Mouse (Mus musculus) heart, embryonic 12.5 days (tissue): ENCODE measurements around the gene Sirt7. TPM values are rescaled to one million over a fixed set of nuclear protein-coding genes. Genes with fewer than 3 reads are reported as not detected.

ENCODE experiments used
- ATAC-seq: fragments of 200-750 bp; cut with Nextera tagmentation; 2 replicates; pipeline ENCODE4 v1.8.0; 2017; ENCODE audit warnings: moderate TSS enrichment, moderate library complexity; ENCODE audit not compliant: insufficient number of reproducible peaks, low FRiP score
- H3K27ac ChIP-seq: fragments of 300-500 bp; sonication (generic); 2 replicates; pipeline ENCODE4 v1.5.1; 2016; ENCODE audit warnings: mild to moderate bottlenecking, moderate library complexity; ENCODE audit not compliant: poor library complexity, severe bottlenecking
- H3K27me3 ChIP-seq: fragments of 300-500 bp; sonication (generic); replicated peaks from 2 replicates; pipeline ENCODE4 v1.6.1; 2016; ENCODE audit warnings: mild to moderate bottlenecking, moderate library complexity
- H3K36me3 ChIP-seq: fragments of 300-500 bp; sonication (generic); 2 replicates; pipeline ENCODE4 v1.6.1; 2016; ENCODE audit warnings: mild to moderate bottlenecking, moderate library complexity
- H3K4me1 ChIP-seq: fragments of 300-500 bp; sonication (generic); replicated peaks from 2 replicates; pipeline ENCODE4 v1.6.1; 2016; ENCODE audit warnings: mild to moderate bottlenecking
- H3K4me2 ChIP-seq: fragments of 300-500 bp; sonication (generic); 2 replicates; pipeline ENCODE4 v1.6.1; 2016; ENCODE audit warnings: mild to moderate bottlenecking, moderate library complexity
- H3K4me3 ChIP-seq: fragments of 300-500 bp; sonication (generic); 2 replicates; pipeline ENCODE4 v1.5.1; 2016; ENCODE audit warnings: mild to moderate bottlenecking
- H3K9ac ChIP-seq: fragments of 300-500 bp; sonication (generic); 2 replicates; pipeline ENCODE4 v1.6.1; 2016; ENCODE audit warnings: mild to moderate bottlenecking, moderate library complexity
- H3K9me3 ChIP-seq: fragments of 300-500 bp; sonication (generic); replicated peaks from 2 replicates; pipeline ENCODE4 v1.6.1; 2016; ENCODE audit warnings: mild to moderate bottlenecking, moderate library complexity
- WGBS: fragments of 180-500 bp; shearing (Covaris S2); methylation state at CpG from one replicate; pipeline ENCODE4 v1.1.7; 2016; 5-methylcytosine and 5-hydroxymethylcytosine counted together
- polyA plus RNA-seq: library from polyadenylated mRNA; unstranded; fragments of >200 nt; fragmentation: Nextera tagmentation; extraction: Ambion mirVana; gene quantifications from 2 replicates; pipeline ENCODE4 v1.2.1, GENCODE M21; 2016

Gene Sirt7
- polyA plus RNA-seq, result 20.1 and 20.4 TPM in 2 replicates

GRCm38 (mm10) chr11:120625152-120625775 lies at the start of gene Sirt7:
Gene Sirt7, minus strand, starts transcription at chr11:120625240.
- peak within 1 kb of the TSS; percentile 54 for H3K27ac ChIP-seq

GRCm38 (mm10) chr11:120673594-120674122 lies 48.6 kb upstream of the Sirt7 start:
- H3K4me2 ChIP-seq, result peak overlapping the region; percentile 86
- H3K36me3 ChIP-seq, result peaks cover 26% of the 10 kb centered on the region
- peak overlapping the region; percentile 80 for H3K27ac ChIP-seq
- 36% methylated on average over 12 of the region's 12 CpGs for WGBS
- peaks cover 16% of the 10 kb centered on the region for H3K4me1 ChIP-seq
- peak overlapping the region; percentile 69 for H3K4me3 ChIP-seq
- H3K9ac ChIP-seq, result peak overlapping the region; percentile 75
- no peaks in the 10 kb centered on the region for H3K27me3 ChIP-seq
- peak; percentile 10 for ATAC-seq
- H3K9me3 ChIP-seq, result no peaks in the 10 kb centered on the region

More at GRCm38 (mm10) chr11:120625152-120625775, at the start of gene Sirt7:
- Histone ChIP-seq H3K9me3 (no peaks in the 10 kb centered on the region), H3K4me3 (peak within 1 kb of the TSS; percentile 93), H3K4me1 (peaks cover 37% of the 10 kb centered on the region), H3K27me3 (no peaks in the 10 kb centered on the region), H3K9ac (peak within 1 kb of the TSS; percentile 80), H3K4me2 (peak within 1 kb of the TSS; percentile 91), H3K36me3 (peaks cover 51% of the 10 kb centered on the region)
- ATAC-seq, result no peak
- 12% methylated on average over 5 of the region's 5 CpGs for WGBS

GRCm38 (mm10) chr11:120672687-120673593 lies 47.9 kb upstream of the Sirt7 start, which contains the start of gene Aspscr1:
Gene Aspscr1, plus strand, starts transcription at chr11:120672973.
- no peaks in the 10 kb centered on the region for H3K9me3 ChIP-seq
- peak within 1 kb of the TSS; percentile 80 for H3K27ac ChIP-seq
- no peaks in the 10 kb centered on the region for H3K27me3 ChIP-seq
- H3K4me2 ChIP-seq, result peak within 1 kb of the TSS; percentile 86
- H3K4me1 ChIP-seq, result peaks cover 16% of the 10 kb centered on the region
- H3K4me3 ChIP-seq, result peak within 1 kb of the TSS; percentile 69
- peaks cover 19% of the 10 kb centered on the region for H3K36me3 ChIP-seq
- peak; percentile 99 for ATAC-seq
- 1% methylated on average over 82 of the region's 83 CpGs for WGBS
- H3K9ac ChIP-seq, result peak within 1 kb of the TSS; percentile 75

- Histone ChIP-seq H3K4me3 (no peak overlapping the region), H3K4me2 (peak overlapping the region; percentile 5; the same call in 1 of the 2 replicates), H3K9me3 (no peaks in the 10 kb centered on the region), H3K4me1 (peaks cover 25% of the 10 kb centered on the region), H3K36me3 (no peaks in the 10 kb centered on the region), H3K9ac (peak overlapping the region; percentile 8; the same call in 1 of the 2 replicates), H3K27ac (no peak overlapping the region), H3K27me3 (peaks cover 37% of the 10 kb centered on the region)
- ATAC-seq, result 0 out of 2 replicates have a peak, but pooled peaks have one; percentile 47
- WGBS, result 4% methylated on average over 3 of the region's 3 CpGs
Measured at GRCm38 (mm10) chr11:120666617-120667016, 41.6 kb upstream of the Sirt7 start.

- peaks cover 49% of the 10 kb centered on the region for H3K27me3 ChIP-seq
- ATAC-seq, result no peak
- 64% methylated on average over 3 of the region's 3 CpGs for WGBS
Measured at GRCm38 (mm10) chr11:120665406-120665805, 40.4 kb upstream of the Sirt7 start.

GRCm38 (mm10) chr11:120663714-120664113 lies 38.7 kb upstream of the Sirt7 start:
- H3K4me3 ChIP-seq, result no peak overlapping the region
- no peaks in the 10 kb centered on the region for H3K9me3 ChIP-seq
- peaks cover 51% of the 10 kb centered on the region for H3K4me1 ChIP-seq
- WGBS, result 83% methylated on average over 5 of the region's 5 CpGs
- H3K4me2 ChIP-seq, result no peak overlapping the region
- no peaks in the 10 kb centered on the region for H3K36me3 ChIP-seq
- H3K27ac ChIP-seq, result no peak overlapping the region
- H3K9ac ChIP-seq, result no peak overlapping the region
- H3K27me3 ChIP-seq, result peaks cover 66% of the 10 kb centered on the region
- ATAC-seq, result no peak

More at GRCm38 (mm10) chr11:120665406-120665805, 40.4 kb upstream of the Sirt7 start:
- Histone ChIP-seq H3K36me3 (no peaks in the 10 kb centered on the region), H3K27ac (no peak overlapping the region), H3K4me3 (no peak overlapping the region), H3K4me1 (peaks cover 34% of the 10 kb centered on the region), H3K4me2 (no peak overlapping the region), H3K9me3 (no peaks in the 10 kb centered on the region), H3K9ac (no peak overlapping the region)

- 53% methylated on average over 6 of the region's 6 CpGs for WGBS
Measured at GRCm38 (mm10) chr11:120662759-120663158, 37.7 kb upstream of the Sirt7 start.

GRCm38 (mm10) chr11:120661076-120661460 lies 36.0 kb upstream of the Sirt7 start, which contains the start of gene Notum:
Gene Notum, minus strand, starts transcription at chr11:120661175.
- under 1% methylated on average over 35 of the region's 35 CpGs for WGBS
- Histone ChIP-seq H3K4me3 (peak within 1 kb of the TSS; percentile 51), H3K9me3 (no peaks in the 10 kb centered on the region), H3K4me1 (peaks cover 42% of the 10 kb centered on the region), H3K4me2 (peak within 1 kb of the TSS; percentile 78), H3K27me3 (peaks cover 93% of the 10 kb centered on the region), H3K36me3 (no peaks in the 10 kb centered on the region), H3K9ac (peak within 1 kb of the TSS; percentile 51), H3K27ac (no peak within 1 kb of the TSS)
- ATAC-seq, result no peak

More at GRCm38 (mm10) chr11:120662759-120663158, 37.7 kb upstream of the Sirt7 start:
- ATAC-seq, result no peak
- no peak overlapping the region for H3K27ac ChIP-seq
- peaks cover 51% of the 10 kb centered on the region for H3K4me1 ChIP-seq
- H3K36me3 ChIP-seq, result no peaks in the 10 kb centered on the region
- peaks cover 76% of the 10 kb centered on the region for H3K27me3 ChIP-seq
- no peak overlapping the region for H3K4me2 ChIP-seq
- no peaks in the 10 kb centered on the region for H3K9me3 ChIP-seq
- no peak overlapping the region for H3K4me3 ChIP-seq
- no peak overlapping the region for H3K9ac ChIP-seq

- Histone ChIP-seq H3K27me3 (peaks cover 97% of the 10 kb centered on the region), H3K27ac (no peak overlapping the region), H3K4me2 (peak overlapping the region; percentile 78), H3K9me3 (no peaks in the 10 kb centered on the region), H3K4me3 (peak overlapping the region; percentile 51), H3K36me3 (no peaks in the 10 kb centered on the region), H3K4me1 (peaks cover 38% of the 10 kb centered on the region), H3K9ac (peak overlapping the region; percentile 51)
- peak; percentile 23; the same call in 1 of the 2 replicates for ATAC-seq
- WGBS, result under 1% methylated on average over 89 of the region's 95 CpGs
Measured at GRCm38 (mm10) chr11:120660301-120661075, 35.4 kb upstream of the Sirt7 start.
